Mouse (Mus musculus): Measurements from ENCODE around the gene Eif2d.
"Not testable (repeated sequence)": the region's sequence is repeated elsewhere in the genome, so short reads cannot be mapped to it uniquely, and the experiment has no call there.

The Eif2d gene

GRCm38 (mm10) chr1:131139102-131140095 lies 13.6 kb upstream of the Eif2d start:
- no peak for DNase-seq (ENCODE audit: low spot score)

- DNase-seq (ENCODE audit: low spot score): no peak
These were observed 11.5 kb upstream of the Eif2d start for GRCm38 (mm10) chr1:131141449-131141848.

GRCm38 (mm10) chr1:131142472-131142871 lies 10.5 kb upstream of the Eif2d start:
- no peak for DNase-seq (ENCODE audit: low spot score)

- not testable (repeated sequence) for DNase-seq (ENCODE audit: low spot score)
These were observed 7.8 kb upstream of the Eif2d start for GRCm38 (mm10) chr1:131145222-131145621.

- no peak for DNase-seq (ENCODE audit: low spot score)
These were observed 6.8 kb upstream of the Eif2d start for GRCm38 (mm10) chr1:131146181-131146614.

GRCm38 (mm10) chr1:131149496-131149895 lies 3.5 kb upstream of the Eif2d start:
- no peak for DNase-seq (ENCODE audit: low spot score)

GRCm38 (mm10) chr1:131155456-131155855 lies 2.5 kb downstream of the Eif2d start:
- DNase-seq (ENCODE audit: low spot score): no peak

GRCm38 (mm10) chr1:131159573-131160327 lies 6.8 kb downstream of the Eif2d start:
- DNase-seq (ENCODE audit: low spot score): not testable (repeated sequence)

- no peak for DNase-seq (ENCODE audit: low spot score)
These were observed 8.1 kb downstream of the Eif2d start for GRCm38 (mm10) chr1:131161091-131161490.

GRCm38 (mm10) chr1:131164427-131164826 lies 11.4 kb downstream of the Eif2d start:
- DNase-seq (ENCODE audit: low spot score): no peak

GRCm38 (mm10) chr1:131167612-131168011 lies 14.6 kb downstream of the Eif2d start:
- no peak for DNase-seq (ENCODE audit: low spot score)

GRCm38 (mm10) chr1:131173001-131173400 lies 20.0 kb downstream of the Eif2d start:
- no peak for DNase-seq (ENCODE audit: low spot score)

- no peak for DNase-seq (ENCODE audit: low spot score)
These were observed 20.8 kb downstream of the Eif2d start for GRCm38 (mm10) chr1:131173809-131174208.

GRCm38 (mm10) chr1:131174299-131174861 lies 21.4 kb downstream of the Eif2d start:
- no peak for DNase-seq (ENCODE audit: low spot score)

- no peak for DNase-seq (ENCODE audit: low spot score)
These were observed 22.2 kb downstream of the Eif2d start for GRCm38 (mm10) chr1:131175189-131175588.

GRCm38 (mm10) chr1:131175819-131176218 lies 22.8 kb downstream of the Eif2d start:
- DNase-seq (ENCODE audit: low spot score): no peak

GRCm38 (mm10) chr1:131177249-131177648 lies 24.3 kb downstream of the Eif2d start:
- no peak for DNase-seq (ENCODE audit: low spot score)

GRCm38 (mm10) chr1:131178083-131178482 lies 25.1 kb downstream of the Eif2d start:
- no peak for DNase-seq (ENCODE audit: low spot score)

GRCm38 (mm10) chr1:131180386-131180785 lies 27.4 kb downstream of the Eif2d start:
- no peak for DNase-seq (ENCODE audit: low spot score)

- peak; percentile 74 for DNase-seq (ENCODE audit: low spot score)
These were observed 28.9 kb downstream of the Eif2d start for GRCm38 (mm10) chr1:131181642-131182527.

- no peak for DNase-seq (ENCODE audit: low spot score)
These were observed 30.2 kb downstream of the Eif2d start for GRCm38 (mm10) chr1:131183201-131183600.
